Mouse (Mus musculus): ENCODE results near the gene G3bp2. TPM values are rescaled to one million over a fixed set of nuclear protein-coding genes. Genes with fewer than 3 reads are reported as not detected.

The G3bp2 gene
- total RNA-seq, 2 experiments from 2014 or later = 214 to 234 TPM

DNA sequence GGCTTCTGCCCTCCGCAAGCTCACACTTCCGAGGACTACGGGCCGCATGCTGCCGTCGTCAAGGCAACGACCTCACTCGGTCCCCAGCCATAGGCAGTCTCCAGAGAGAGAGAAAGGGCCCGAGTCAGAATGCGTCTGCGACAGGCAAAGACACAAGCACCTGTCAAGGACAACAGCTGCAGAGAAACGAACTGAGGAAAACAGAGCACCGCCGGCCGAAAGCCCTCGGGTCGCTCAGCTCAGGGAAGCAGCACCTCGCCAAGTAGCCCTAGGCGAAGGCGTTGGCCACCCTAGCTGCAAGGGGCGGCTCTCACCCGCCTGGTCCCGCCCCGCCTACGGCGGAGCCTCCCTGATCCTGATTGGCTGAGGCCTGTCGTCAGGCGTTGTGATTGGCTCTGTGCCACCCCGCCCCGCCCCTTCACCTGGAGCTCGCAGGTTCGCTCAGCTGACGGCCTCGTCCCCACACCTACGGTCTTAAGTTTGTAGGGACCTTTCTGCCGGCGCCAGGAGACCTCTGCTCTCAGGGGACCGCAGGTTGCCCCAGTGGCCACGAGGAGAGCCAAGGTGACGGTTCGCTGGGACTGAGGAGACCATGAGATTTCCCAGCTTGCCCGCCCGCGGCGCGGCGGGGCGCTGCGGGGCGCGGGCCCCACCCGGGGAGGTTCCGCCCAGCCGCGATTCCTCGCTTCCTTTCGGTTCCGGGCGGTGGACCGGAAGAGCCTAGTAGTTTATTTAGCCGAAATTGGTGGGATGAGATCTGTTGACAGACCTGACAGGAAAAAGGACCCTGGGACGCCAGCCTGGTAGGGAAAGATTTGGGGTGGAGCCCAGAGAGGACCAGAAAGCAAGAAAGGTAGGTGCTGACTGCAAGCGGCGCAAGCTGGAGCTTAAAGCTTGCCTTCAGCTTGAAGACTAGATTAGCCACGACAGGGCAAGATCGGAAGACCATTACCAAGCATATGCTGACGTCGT is 40.9 kb downstream of the G3bp2 start:
- peak; percentile 93 to 96 for DNase-seq (ENCODE audit: extremely low spot score in 1 of 2, low spot score in 1 of 2)

DNA sequence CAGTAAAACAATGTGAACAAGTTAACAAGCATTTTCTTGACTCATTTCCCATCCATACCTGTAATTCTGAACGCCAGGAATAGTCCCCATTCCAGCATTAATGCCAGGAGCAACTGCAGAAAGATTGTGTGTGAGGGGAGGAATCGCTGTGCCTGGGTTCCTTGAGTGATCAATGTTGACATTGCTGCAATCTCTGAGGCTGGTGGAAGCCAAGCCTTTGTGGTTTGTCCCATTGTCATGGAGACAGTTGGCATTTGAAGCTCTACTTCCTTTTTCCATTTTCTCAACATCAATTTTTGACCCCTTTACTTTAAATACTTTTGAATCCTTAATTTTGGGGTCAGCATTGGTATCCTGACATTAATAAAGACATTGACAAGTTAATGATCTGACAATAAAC is 63.6 kb downstream of the G3bp2 start:
- no peak for DNase-seq (ENCODE audit: extremely low spot score in 1 of 2, low spot score in 1 of 2)

DNA sequence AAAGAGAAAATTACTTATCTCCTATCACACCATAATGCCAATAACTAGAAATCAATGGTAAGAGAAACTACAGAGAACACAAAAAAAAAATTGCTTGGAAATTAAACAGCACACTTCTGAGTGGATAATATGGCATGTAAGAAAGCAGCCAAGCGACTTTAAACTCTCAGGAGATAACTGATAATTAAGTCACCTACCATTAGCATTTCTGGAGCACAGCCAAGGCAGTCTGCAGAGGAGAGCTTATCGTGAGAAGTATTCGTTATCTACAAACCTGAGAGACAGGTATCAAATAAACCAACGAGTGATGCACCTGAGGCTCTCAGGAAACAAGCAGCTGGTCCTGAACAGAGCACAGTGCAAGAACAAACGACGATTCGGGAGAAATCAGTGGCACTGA is 71.8 kb downstream of the G3bp2 start:
- no peak for DNase-seq (ENCODE audit: extremely low spot score in 1 of 2, low spot score in 1 of 2)

DNA sequence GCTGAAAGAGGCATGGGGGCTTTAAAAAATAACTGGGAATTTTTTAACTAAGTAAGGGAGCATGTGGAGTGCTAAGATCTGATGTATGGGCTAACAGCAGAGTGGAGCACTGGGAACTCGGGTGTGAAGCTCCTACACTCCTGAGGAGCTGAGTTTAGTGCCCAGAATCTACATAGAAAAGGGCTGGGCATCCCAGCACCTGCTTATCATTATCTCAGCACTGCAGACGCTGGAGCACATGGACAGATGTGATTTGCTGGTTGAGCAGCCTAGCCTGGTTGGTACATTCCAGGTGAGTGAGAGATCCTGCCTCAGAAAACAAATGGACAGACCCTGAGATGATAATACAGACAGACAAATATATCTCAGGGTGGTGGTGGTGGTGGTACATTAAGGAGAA is 73.7 kb downstream of the G3bp2 start:
- DNase-seq (ENCODE audit: extremely low spot score in 1 of 2, low spot score in 1 of 2) = no peak

DNA sequence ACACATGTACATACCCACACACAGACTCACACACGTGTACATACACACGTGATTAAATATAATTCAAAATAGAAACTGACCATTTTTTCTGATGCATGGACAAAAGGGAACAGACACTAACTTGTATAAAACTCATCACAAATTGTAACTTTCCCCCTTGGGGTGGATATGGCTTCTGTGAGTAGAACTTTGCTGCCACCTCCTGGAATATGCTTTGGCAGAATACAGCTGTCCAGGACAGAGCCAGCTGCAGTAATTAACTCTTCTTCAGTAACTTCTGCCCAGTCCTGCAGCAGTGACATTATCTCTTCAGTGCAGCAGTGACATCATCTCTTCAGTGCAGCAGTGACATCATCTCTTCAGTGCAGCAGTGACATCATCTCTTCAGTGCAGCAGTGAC is 80.5 kb downstream of the G3bp2 start:
- DNase-seq (ENCODE audit: extremely low spot score in 1 of 2, low spot score in 1 of 2) = no peak

Other genes starting within 250 kb of the G3bp2 start
- 10 to 100 TPM; 49.0 to 52.6 TPM for gene Rchy1, start 120.7 kb downstream of the G3bp2 start, total RNA-seq (2021)
- gene Odaph, start 96.2 kb downstream of the G3bp2 start, total RNA-seq (2021) = not detected
- gene Cdkl2, start 39.8 kb downstream of the G3bp2 start, total RNA-seq (2021) = 10 to 100 TPM; 39.8 to 41.9 TPM
- 10 to 100 TPM; 81.8 to 83.5 TPM for gene Uso1, start 54.2 kb upstream of the G3bp2 start, total RNA-seq (2021)
- gene U90926, start 131.7 kb upstream of the G3bp2 start, total RNA-seq (2021) = not detected
- gene Ppef2, start 172.6 kb upstream of the G3bp2 start, total RNA-seq (2021) = under 1 TPM in 1 of 2 experiments, not detected in 1; 0.79 TPM
- gene Naaa, start 194.5 kb upstream of the G3bp2 start, total RNA-seq (2021) = 10 to 100 TPM; 46.4 to 48.1 TPM
- gene Sdad1, start 226.8 kb upstream of the G3bp2 start, total RNA-seq (2021) = 10 to 100 TPM; 20.1 to 25.5 TPM
- gene Cxcl9, start 244.4 kb upstream of the G3bp2 start, total RNA-seq (2021) = not detected
- gene Art3, start 248.1 kb upstream of the G3bp2 start, total RNA-seq (2021) = 1 to 10 TPM; 5.0 to 5.5 TPM

All from layer of hippocampus, postnatal 25 days (tissue).